Mouse (Mus musculus) hindbrain, embryonic 12.5 days (tissue): ENCODE data around the gene Hist1h2ac. TPM values are rescaled to one million over a fixed set of nuclear protein-coding genes. Genes with fewer than 3 reads are reported as not detected.
A peak's percentile ranks its signal among the peaks of the same experiment; 100 is the strongest.
"Not testable (repeated sequence)": the region's sequence is repeated elsewhere in the genome, so short reads cannot be mapped to it uniquely, and the experiment has no call there.

ENCODE experiments used
- ATAC-seq: fragments of 200-750 bp; cut with Nextera tagmentation; 2 replicates; pipeline ENCODE4 v1.8.0; 2017; ENCODE audit warnings: moderate TSS enrichment; ENCODE audit not compliant: low FRiP score
- H3K27ac ChIP-seq: fragments of 300-500 bp; sonication (generic); 2 replicates; pipeline ENCODE4 v1.5.1; 2016; ENCODE audit warnings: mild to moderate bottlenecking
- H3K27me3 ChIP-seq: fragments of 300-500 bp; sonication (generic); 2 replicates; pipeline ENCODE4 v1.6.1; 2016; ENCODE audit warnings: mild to moderate bottlenecking
- H3K36me3 ChIP-seq: fragments of 300-500 bp; sonication (generic); 2 replicates; pipeline ENCODE4 v1.6.1; 2016; ENCODE audit warnings: mild to moderate bottlenecking
- H3K4me1 ChIP-seq: fragments of 300-500 bp; sonication (generic); 2 replicates; pipeline ENCODE4 v1.6.1; 2016
- H3K4me2 ChIP-seq: fragments of 300-500 bp; sonication (generic); replicated peaks from 2 replicates; pipeline ENCODE4 v1.6.1; 2016; ENCODE audit warnings: mild to moderate bottlenecking
- H3K4me3 ChIP-seq: fragments of 300-500 bp; sonication (generic); 2 replicates; pipeline ENCODE4 v1.5.1; 2016; ENCODE audit warnings: mild to moderate bottlenecking
- H3K9ac ChIP-seq: fragments of 300-500 bp; sonication (generic); 2 replicates; pipeline ENCODE4 v1.6.1; 2016; ENCODE audit warnings: mild to moderate bottlenecking, moderate library complexity
- H3K9me3 ChIP-seq: fragments of 300-500 bp; sonication (generic); replicated peaks from 2 replicates; pipeline ENCODE4 v1.6.1; 2016; ENCODE audit warnings: mild to moderate bottlenecking
- WGBS: fragments of 180-500 bp; shearing (Covaris S2); methylation state at CpG from one replicate; pipeline ENCODE4 v1.1.7; 2016; 5-methylcytosine and 5-hydroxymethylcytosine counted together
- microRNA-seq: library from miRNA; unstranded; fragments of <30 nt; microRNA quantifications from one replicate; pipeline ENCODE4, GENCODE M21; 2017
- polyA plus RNA-seq: library from polyadenylated mRNA; unstranded; fragments of >200 nt; fragmentation: Nextera tagmentation; extraction: Ambion mirVana; gene quantifications from 2 replicates; pipeline ENCODE4 v1.2.1, GENCODE M21; 2016

Hist1h2ac gene
- polyA plus RNA-seq, 1 experiment from 2014 or later: 0.72 TPM

DNA sequence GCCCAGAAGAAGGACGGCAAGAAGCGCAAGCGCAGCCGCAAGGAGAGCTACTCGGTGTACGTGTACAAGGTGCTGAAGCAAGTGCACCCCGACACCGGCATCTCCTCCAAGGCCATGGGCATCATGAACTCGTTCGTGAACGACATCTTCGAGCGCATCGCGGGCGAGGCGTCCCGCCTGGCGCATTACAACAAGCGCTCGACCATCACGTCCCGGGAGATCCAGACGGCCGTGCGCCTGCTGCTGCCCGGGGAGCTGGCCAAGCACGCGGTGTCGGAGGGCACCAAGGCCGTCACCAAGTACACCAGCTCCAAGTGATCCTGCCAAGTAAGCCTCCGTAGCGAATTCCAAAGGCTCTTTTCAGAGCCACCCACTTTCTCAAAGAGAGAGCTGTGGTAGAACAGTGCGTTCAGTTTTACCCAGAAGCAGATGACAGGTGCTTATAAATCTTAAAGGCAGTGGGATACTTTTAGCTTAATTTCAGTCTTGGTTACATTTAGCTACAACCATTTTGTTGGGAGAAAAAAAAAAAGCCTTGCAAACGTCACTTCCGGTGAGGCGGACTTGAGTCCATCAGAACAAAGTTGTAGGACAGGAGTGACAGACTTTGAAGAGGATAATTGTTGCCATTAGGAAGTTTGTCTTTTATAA is 672 bp upstream of the Hist1h2ac start:
- not testable (repeated sequence) for H3K9me3 ChIP-seq, H3K36me3 ChIP-seq, H3K27me3 ChIP-seq
- H3K4me1 ChIP-seq: peaks cover 17% of the 10 kb centered on the region
- under 1% methylated on average over 15 of the region's 37 CpGs for WGBS
- peak overlapping the region; percentile 74 for H3K4me2 ChIP-seq
- peak overlapping the region; percentile 62 for H3K9ac ChIP-seq
- H3K27ac ChIP-seq: peak overlapping the region; percentile 96
- peak; percentile 54 for ATAC-seq
- peak overlapping the region; percentile 44 for H3K4me3 ChIP-seq

DNA sequence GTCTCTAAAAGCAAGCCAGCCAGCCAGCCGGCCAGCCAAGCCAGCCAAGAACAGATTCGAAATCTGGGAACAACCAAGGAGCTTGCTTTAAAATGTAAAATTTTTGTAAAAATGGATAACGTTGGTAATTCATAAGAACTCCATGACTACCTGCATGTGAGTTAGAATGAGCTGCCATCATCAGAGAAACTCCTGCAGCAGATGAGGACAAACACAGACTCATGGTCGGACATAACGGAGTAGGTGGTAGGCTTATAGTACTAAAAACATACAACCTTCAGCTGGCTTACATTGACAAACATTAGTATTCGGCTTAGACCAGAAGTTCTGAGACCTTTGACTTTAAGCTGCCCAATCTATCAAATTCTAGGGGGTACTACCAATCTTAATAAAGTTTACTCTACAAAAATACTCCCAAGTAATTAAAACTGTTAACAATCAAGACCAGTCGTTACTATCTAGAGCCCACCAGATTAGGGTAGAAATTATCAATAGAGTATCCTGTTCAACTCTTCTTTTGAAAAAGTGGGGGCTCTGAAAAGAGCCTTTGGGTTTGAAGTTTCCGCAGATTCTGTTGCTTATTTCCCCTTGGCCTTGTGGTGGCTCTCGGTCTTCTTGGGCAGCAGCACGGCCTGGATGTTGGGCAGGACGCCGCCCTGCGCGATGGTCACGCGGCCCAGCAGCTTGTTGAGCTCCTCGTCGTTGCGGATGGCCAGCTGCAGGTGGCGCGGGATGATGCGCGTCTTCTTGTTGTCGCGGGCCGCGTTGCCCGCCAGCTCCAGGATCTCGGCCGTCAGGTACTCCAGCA is 597 bp downstream of the Hist1h2ac start:
- ATAC-seq: peak; percentile 53
- not testable (repeated sequence) for H3K9me3 ChIP-seq, H3K27me3 ChIP-seq, H3K36me3 ChIP-seq
- Histone ChIP-seq H3K4me1 (peaks cover 17% of the 10 kb centered on the region), H3K27ac (peak overlapping the region; percentile 94), H3K9ac (peak overlapping the region; percentile 59), H3K4me3 (peak overlapping the region; percentile 39), H3K4me2 (peak overlapping the region; percentile 74)
- whole genome bisulfite sequencing: 11% methylated on average over 16 of the region's 30 CpGs

DNA sequence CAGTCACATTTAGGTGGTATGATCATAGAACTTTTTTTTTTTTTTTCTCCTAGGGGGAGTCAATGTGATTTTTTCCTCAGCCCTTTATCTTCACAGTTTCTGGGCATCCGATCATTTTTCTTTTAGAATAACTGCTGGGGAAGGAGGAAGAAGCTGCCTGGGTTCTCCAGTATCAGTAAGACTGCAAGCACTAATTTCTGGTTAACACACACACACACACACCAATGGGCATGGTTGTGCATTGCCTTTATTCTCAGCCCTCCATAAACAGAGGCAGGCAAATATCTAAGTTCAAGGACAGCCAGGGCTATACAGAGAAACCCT is 1.2 kb downstream of the Hist1h2ac start:
- WGBS: 47% methylated on average over 1 of the region's 1 CpGs

DNA sequence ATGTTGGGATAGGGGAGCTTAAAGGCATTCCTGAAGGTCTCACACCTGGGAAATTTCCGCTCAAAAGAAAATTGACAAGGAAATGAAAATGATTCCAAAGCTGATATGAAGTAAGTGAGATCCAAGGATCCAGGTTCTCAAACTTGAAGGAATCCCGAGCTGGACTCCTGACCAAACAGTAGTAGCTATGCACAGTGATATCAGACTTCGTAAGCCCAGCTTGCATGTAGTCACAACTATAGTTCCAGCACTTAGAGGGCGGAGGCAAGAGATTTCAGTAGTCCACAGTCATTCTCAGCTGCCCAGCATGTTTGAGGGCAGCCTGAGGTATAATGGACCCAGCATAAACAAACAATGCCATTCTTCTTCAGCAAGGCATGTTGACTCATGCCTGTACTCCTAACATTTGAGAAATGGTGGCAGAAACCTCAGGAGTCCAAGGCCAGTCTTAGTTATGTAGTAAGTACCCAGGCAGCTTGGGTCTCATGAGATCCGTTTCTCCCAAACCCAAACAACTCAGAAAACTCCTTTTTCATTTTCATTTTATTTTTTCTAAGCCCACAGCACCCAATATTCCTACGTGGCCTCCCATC is 1.7 kb downstream of the Hist1h2ac start:
- no peak overlapping the region for H3K4me3 ChIP-seq
- no peaks in the 10 kb centered on the region for H3K27me3 ChIP-seq
- H3K27ac ChIP-seq: no peak overlapping the region
- WGBS: 87% methylated on average over 6 of the region's 6 CpGs
- no peak overlapping the region for H3K4me2 ChIP-seq
- H3K4me1 ChIP-seq: peaks cover 17% of the 10 kb centered on the region
- H3K36me3 ChIP-seq: no peaks in the 10 kb centered on the region
- ATAC-seq: no peak
- H3K9me3 ChIP-seq: no peaks in the 10 kb centered on the region
- no peak overlapping the region for H3K9ac ChIP-seq

More for the DNA sequence above, 1.2 kb downstream of the Hist1h2ac start:
- peak overlapping the region; percentile 94; the same call in 1 of the 2 replicates for H3K27ac ChIP-seq
- H3K4me3 ChIP-seq: peak overlapping the region; percentile 39
- H3K9me3 ChIP-seq: no peaks in the 10 kb centered on the region
- H3K27me3 ChIP-seq: no peaks in the 10 kb centered on the region
- H3K4me2 ChIP-seq: peak overlapping the region; percentile 74
- no peak for ATAC-seq
- H3K9ac ChIP-seq: 0 out of 2 replicates have a peak overlapping the region, but pooled peaks have one; percentile 8
- no peaks in the 10 kb centered on the region for H3K36me3 ChIP-seq
- H3K4me1 ChIP-seq: peaks cover 17% of the 10 kb centered on the region

DNA sequence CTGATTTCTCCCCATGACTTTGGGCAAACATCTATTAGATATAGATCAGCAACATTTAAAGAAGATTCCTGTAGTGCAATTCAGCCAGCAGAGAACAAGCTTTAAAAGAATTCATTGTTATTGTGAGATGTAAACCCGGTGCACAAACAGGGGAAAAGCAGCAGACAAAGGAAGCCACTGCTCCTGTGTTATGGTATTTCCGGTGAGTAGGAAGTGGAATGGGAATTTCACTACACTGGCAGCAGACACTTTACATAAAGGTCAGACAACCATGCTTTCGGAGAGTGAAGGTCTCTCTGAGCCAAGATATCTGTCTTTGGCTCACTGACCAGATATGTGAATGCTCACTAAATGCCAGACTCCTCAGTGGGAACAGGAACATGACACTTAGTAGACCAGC is 21.2 kb downstream of the Hist1h2ac start:
- WGBS: 73% methylated on average over 3 of the region's 3 CpGs
- H3K4me1 ChIP-seq: no peaks in the 10 kb centered on the region
- no peak overlapping the region for H3K4me2 ChIP-seq
- no peak overlapping the region for H3K9ac ChIP-seq
- H3K4me3 ChIP-seq: no peak overlapping the region
- H3K36me3 ChIP-seq: no peaks in the 10 kb centered on the region
- H3K9me3 ChIP-seq: no peaks in the 10 kb centered on the region
- ATAC-seq: no peak
- H3K27ac ChIP-seq: no peak overlapping the region
- no peaks in the 10 kb centered on the region for H3K27me3 ChIP-seq

DNA sequence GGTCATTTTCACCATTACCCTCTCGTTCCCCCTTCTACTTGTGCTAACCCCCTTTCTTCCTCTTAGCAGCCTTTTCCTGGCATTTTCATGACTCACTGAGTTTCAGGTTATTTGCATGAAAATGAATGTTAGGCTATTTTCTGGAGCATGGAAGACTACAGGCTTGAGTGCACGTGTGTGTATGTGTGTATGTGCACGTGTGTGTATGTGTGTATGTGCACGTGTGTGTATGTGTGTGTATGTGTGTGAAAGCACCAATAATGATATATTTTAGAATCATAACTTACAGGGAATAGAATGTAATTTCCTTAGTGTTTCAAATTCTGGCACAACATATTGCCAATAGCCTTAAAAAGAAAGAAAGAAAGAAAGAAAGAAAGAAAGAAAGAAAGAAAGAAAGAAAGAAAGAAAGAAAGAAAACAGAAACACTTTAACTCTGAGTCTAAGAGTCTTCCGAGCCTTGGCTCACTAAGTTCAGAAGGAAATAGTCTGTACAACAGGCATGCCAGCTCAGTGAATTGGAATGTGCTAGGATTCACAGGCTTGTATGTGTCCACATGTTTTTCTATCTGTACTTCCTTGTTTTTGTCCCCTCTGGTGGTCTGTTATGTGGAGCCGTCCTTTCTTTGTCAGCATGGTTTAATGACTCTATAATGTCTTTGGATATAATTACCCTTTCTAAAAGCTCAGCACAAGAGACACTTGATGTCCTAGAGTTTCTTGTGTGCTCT is 23.9 kb downstream of the Hist1h2ac start:
- Histone ChIP-seq H3K4me3 (no peak overlapping the region), H3K4me2 (no peak overlapping the region), H3K9ac (no peak overlapping the region), H3K4me1 (no peaks in the 10 kb centered on the region), H3K9me3 (no peaks in the 10 kb centered on the region), H3K27me3 (no peaks in the 10 kb centered on the region), H3K36me3 (no peaks in the 10 kb centered on the region), H3K27ac (no peak overlapping the region)
- 75% methylated on average over 6 of the region's 6 CpGs for WGBS
- ATAC-seq: no peak

Small RNAs within 50 kb of the gene (microRNA-seq; reads per million reads assigned to microRNA genes)
- not detected for gene Gm44350

Other genes with a start within 250 kb of the Hist1h2ac start
- 0.12 TPM in 1 of 2 replicates, not detected in the other for gene Btn1a1, start 218.0 kb downstream of the Hist1h2ac start, polyA plus RNA-seq
- 0.34 and 0.43 TPM in 2 replicates for gene Btn2a2, start 195.1 kb downstream of the Hist1h2ac start, polyA plus RNA-seq
- gene Hist1h4h, start 152.9 kb downstream of the Hist1h2ac start, polyA plus RNA-seq: 5.7 and 6.9 TPM in 2 replicates
- gene Hist1h2af, start 150.0 kb downstream of the Hist1h2ac start, polyA plus RNA-seq: 5.2 TPM in 1 of 2 replicates, not detected in the other
- 2.2 and 4.4 TPM in 2 replicates for gene Hist1h3g, start 148.5 kb downstream of the Hist1h2ac start, polyA plus RNA-seq
- 0.37 and 0.57 TPM in 2 replicates for gene Hist1h2bh, start 140.6 kb downstream of the Hist1h2ac start, polyA plus RNA-seq
- gene Hist1h3f, start 139.9 kb downstream of the Hist1h2ac start, polyA plus RNA-seq: 0.66 and 1.4 TPM in 2 replicates
- 1.4 TPM in 1 of 2 replicates, not detected in the other for gene Hist1h4f, start 132.3 kb downstream of the Hist1h2ac start, polyA plus RNA-seq
- gene Hist1h1d, start 130.7 kb downstream of the Hist1h2ac start, polyA plus RNA-seq: 0.23 and 0.39 TPM in 2 replicates
- gene Hist1h3e, start 121.6 kb downstream of the Hist1h2ac start, polyA plus RNA-seq: 4.4 and 5.6 TPM in 2 replicates
- 67.4 and 81.6 TPM in 2 replicates for gene Hist1h2ae, start 112.7 kb downstream of the Hist1h2ac start, polyA plus RNA-seq
- gene Hist1h2bg, start 112.6 kb downstream of the Hist1h2ac start, polyA plus RNA-seq: 4.8 and 7.1 TPM in 2 replicates
- 4.4 and 7.2 TPM in 2 replicates for gene Hist1h2bf, start 109.8 kb downstream of the Hist1h2ac start, polyA plus RNA-seq
- 0.46 and 2.5 TPM in 2 replicates for gene Hist1h2ad, start 109.6 kb downstream of the Hist1h2ac start, polyA plus RNA-seq
- gene Hist1h3d, start 108.2 kb downstream of the Hist1h2ac start, polyA plus RNA-seq: 2.2 and 4.8 TPM in 2 replicates
- gene Hist1h4d, start 102.3 kb downstream of the Hist1h2ac start, polyA plus RNA-seq: 66.9 and 82.3 TPM in 2 replicates
- 1.9 and 2.2 TPM in 2 replicates for gene Hist1h2be, start 62.8 kb downstream of the Hist1h2ac start, polyA plus RNA-seq
- 17.0 and 18.8 TPM in 2 replicates for gene Hist1h1e, start 61.4 kb downstream of the Hist1h2ac start, polyA plus RNA-seq
- gene Hist1h2bc, start 251 bp upstream of the Hist1h2ac start, polyA plus RNA-seq: 25.1 and 26.1 TPM in 2 replicates
- gene Hist1h1t, start 11.9 kb upstream of the Hist1h2ac start, polyA plus RNA-seq: not detected in 2 replicates
- 3.6 and 4.2 TPM in 2 replicates for gene Hist1h4c, start 14.5 kb upstream of the Hist1h2ac start, polyA plus RNA-seq
- gene Hfe, start 26.9 kb upstream of the Hist1h2ac start, polyA plus RNA-seq: 4.9 and 5.2 TPM in 2 replicates
- gene Hist1h1c, start 54.9 kb upstream of the Hist1h2ac start, polyA plus RNA-seq: 15.0 and 15.4 TPM in 2 replicates
- gene Hist1h3c, start 61.7 kb upstream of the Hist1h2ac start, polyA plus RNA-seq: 9.7 and 11.6 TPM in 2 replicates
- gene Hist1h2bb, start 62.8 kb upstream of the Hist1h2ac start, polyA plus RNA-seq: 2.2 and 2.9 TPM in 2 replicates
- 22.4 and 45.2 TPM in 2 replicates for gene Hist1h2ab, start 67.2 kb upstream of the Hist1h2ac start, polyA plus RNA-seq
- gene Hist1h3b, start 68.3 kb upstream of the Hist1h2ac start, polyA plus RNA-seq: 4.5 and 11.1 TPM in 2 replicates
- gene Hist1h4b, start 73.1 kb upstream of the Hist1h2ac start, polyA plus RNA-seq: 5.0 and 5.5 TPM in 2 replicates
- 0.72 TPM in 1 of 2 replicates, not detected in the other for gene Hist1h4a, start 77.3 kb upstream of the Hist1h2ac start, polyA plus RNA-seq
- gene Hist1h3a, start 78.4 kb upstream of the Hist1h2ac start, polyA plus RNA-seq: 3.3 and 6.1 TPM in 2 replicates
- gene Hist1h1a, start 79.7 kb upstream of the Hist1h2ac start, polyA plus RNA-seq: 2.4 and 2.7 TPM in 2 replicates
- gene Trim38, start 86.0 kb upstream of the Hist1h2ac start, polyA plus RNA-seq: not detected in 2 replicates
- not detected in 2 replicates for gene Slc17a2, start 123.0 kb upstream of the Hist1h2ac start, polyA plus RNA-seq
- gene Slc17a3, start 155.5 kb upstream of the Hist1h2ac start, polyA plus RNA-seq: not detected in 2 replicates
- gene Slc17a1, start 183.8 kb upstream of the Hist1h2ac start, polyA plus RNA-seq: not detected in 2 replicates
- 0.09 TPM in 1 of 2 replicates, not detected in the other for gene Slc17a4, start 231.1 kb upstream of the Hist1h2ac start, polyA plus RNA-seq